Mouse (Mus musculus) gastrocnemius, postnatal 25 days (tissue): ENCODE measurements around the gene Aco1. TPM values are rescaled to one million over a fixed set of nuclear protein-coding genes. Genes with fewer than 3 reads are reported as not detected.

Experiments
- DNase-seq: peaks from one replicate; pipeline ENCODE4 v3.0.0; 2022
- total RNA-seq, 2 experiments: library from RNA; stranded (reverse); gene quantifications; 1 replicate in 1 of 2; 2 replicates in 1 of 2; pipeline ENCODE4 v1.2.3; 2021

The Aco1 gene
- total RNA-seq, 2 experiments from 2014 or later, result 16.1 to 21.7 TPM

DNA sequence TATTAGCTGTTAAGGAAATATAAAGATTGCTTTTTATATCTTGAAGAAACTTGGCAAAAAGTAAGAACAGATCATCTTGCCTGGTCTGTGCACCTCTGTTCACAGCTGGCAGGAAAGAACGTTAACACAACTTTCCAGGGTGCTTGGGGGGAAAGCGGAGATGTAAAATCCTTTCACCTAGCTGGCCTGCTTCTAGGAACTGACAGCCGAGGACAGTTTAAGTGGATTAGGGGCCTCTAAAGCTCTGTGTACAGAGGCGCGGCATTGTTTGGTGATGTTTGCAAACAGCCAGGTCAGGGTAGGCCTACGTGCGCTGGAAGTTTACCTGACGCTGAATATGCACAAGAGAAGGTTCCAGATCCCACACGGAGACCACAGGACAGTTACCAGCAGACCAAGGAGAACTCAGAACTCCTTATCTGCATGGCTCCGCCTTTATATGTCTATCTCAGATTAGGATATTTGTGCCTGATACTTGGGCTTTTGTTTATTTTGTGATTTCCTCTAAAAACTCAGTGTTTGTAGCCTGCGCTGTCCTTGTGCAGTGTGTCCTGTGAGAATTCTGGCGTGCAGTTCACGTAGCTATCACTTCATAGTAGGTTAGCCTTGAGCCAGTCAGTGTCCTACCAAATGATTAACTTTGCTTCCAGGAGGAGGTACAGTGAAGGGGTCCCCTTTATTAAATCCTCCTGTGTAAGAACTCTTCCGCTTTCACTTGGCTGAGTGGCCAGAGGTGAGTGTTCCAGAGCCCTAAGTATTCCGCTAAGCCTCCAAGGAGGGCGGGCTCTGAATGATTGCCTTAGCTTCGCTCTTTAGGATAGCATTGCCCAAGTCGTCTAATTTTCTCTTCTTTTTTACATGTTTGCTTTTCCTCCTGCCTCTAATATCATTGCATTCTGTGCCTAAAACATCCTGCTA lies 14.0 kb downstream of the Aco1 start:
- DNase-seq, result no peak

DNA sequence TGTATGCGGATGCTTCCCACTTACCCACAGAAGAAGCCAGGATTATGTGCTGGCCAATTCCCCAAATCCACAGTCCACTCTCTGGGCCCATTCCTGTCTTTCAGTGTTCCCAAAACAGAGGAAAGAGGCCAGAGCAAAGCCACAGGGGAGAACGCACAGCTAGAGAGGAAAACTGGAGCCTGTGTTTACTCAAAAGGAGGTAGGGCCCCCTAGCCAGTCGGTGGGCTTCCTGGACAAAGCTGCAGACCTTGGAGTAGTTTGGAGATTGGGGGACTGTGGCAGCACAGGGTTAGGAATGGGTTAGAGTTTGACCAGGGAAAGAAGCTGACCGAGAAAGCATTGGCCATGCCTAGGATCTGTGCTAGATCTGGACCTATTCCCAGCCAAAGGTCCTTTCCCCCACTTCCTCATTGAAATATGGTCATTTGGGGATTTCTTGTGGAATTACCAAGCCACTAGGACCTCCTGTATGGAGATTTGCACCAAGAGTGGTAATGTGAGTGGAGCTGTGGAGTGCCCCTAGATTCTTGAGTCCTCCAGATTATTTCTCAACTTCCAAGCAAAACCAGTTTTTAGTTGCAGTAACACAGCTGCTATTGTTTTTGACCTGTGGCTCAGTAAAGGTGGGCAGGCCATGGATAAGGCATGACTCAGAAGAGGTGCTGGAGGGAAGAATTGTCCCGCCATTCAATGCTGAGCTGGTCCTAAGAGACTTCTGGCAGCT lies 14.8 kb downstream of the Aco1 start:
- no peak for DNase-seq

DNA sequence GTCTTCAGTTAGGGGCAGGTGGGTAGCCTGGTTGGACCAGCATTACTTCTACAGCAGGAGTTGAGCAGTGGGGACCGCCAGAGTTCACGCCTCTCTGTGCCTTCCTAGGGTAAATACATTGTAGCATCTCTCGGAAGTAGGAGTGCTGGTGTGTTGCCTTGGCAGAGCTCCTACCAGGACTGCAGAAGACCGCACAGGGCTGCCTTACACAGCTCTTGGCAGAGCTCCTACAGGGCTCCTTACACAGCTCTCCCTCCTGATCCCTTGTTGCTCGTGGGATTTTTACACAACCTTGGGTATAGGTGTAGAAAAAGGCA lies 15.3 kb downstream of the Aco1 start:
- no peak for DNase-seq

DNA sequence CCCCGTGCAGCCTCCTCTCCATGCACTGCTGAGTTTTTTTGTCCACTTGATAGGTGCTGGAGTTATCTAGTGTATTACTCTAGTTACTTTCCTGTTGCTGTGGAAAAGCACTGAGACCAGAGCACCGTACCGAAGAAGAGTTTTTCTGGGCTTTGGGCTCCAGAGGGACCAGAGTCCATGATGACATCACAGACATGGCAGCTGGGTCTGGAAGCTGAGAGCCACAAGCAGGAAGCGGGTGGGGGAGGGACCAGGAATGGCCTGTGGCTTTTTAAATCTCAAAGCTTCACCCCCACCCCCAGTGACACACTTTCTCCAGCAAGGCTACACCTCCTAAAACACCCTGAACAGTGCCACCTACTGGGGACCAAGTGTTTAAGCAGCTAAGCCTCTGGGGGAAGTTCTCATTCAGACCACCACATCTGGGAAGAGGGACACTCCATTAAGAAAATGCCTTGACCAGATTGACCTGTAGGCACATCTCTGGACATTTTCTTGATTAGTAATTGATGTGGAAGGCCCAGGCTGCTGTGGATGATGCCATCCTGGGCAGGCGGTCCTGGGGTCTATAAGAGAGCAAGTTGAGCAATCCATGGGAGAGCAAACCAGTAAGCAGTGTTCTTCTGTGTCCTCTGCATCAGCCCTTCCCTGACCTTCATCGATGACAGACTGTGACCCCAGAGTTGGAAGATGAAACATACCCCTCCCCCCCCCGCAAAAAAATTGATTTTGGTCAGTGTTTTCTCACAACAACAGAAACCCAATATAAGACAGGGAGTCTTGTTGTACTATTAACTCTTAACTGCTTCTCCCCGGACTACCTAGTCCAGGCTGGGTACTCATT lies 17.9 kb downstream of the Aco1 start:
- DNase-seq, result no peak

DNA sequence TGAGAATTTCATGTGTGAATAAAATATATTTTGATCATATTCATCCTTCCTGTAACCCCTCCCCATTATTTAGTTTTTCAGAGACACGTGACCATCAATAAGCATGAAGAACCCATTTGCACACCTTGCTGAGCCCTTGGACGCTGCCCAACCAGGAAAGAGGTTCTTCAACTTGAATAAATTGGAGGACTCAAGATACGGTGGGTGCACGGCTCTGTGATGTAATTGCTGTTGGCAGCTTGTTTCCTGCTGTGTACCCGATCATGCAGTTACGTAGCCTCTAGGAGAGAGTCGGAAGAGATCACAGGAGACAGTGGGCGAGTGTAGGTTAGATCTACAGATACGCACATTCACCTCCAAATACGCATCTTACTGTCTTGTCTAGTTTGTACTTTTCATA lies 20.8 kb downstream of the Aco1 start:
- no peak for DNase-seq

DNA sequence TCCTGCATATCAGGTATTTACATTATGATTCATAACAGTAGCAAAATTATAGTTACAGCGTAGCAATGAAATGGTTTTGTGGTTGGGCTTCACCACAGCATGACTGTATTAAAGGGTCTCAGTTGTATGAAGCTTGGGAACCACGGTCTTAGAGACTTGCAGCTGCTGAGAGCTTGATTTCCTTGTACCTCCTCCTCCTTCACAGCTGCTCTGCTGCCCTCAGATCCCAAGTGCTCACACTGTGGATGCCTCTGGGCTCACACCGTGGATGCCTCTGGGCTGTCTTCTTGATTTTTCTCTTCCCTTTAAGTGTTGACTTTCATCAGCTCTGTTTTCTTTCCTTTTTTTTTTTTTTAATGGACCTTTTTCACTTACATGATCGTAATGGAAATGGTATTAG lies 28.6 kb downstream of the Aco1 start:
- DNase-seq, result no peak

DNA sequence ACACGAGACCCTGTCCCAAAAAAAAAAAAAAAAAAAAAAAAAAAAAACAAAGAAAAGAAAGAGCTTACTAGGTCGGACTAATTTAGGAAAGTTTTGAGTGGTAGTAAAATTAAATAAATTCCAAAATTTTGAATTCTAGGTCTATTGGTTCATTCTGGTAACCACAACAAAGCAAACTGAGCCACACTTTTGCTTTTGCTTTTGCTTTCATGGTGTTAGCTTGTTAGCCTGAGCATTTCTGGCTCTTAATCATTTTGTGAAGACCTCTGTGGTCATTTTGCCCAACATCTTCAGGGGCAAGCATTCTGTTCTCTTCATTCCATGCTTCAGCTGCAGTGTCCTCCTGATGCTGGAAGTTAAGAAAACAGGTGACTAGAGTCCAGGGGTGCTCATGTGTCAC lies 29.5 kb downstream of the Aco1 start:
- no peak for DNase-seq

DNA sequence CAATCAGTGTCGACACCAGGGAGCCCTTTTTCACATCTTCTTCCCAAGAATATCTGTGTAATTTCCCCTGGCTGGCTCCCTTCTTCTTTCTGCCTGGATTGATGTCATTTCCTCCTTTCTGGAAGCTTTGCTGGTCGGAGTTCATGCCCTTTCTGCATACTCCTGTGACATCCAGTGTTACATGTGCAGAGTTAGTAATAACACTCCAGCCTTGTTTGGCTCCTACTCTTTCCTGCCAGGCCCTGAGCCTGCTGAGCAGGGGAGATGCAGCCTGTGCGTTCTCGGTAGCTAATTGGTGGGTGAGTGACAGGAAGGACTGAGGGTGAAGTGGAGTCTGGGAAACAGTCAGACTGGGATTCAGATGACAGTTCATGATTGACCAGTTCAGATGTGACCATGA lies 31.4 kb downstream of the Aco1 start:
- DNase-seq, result no peak

DNA sequence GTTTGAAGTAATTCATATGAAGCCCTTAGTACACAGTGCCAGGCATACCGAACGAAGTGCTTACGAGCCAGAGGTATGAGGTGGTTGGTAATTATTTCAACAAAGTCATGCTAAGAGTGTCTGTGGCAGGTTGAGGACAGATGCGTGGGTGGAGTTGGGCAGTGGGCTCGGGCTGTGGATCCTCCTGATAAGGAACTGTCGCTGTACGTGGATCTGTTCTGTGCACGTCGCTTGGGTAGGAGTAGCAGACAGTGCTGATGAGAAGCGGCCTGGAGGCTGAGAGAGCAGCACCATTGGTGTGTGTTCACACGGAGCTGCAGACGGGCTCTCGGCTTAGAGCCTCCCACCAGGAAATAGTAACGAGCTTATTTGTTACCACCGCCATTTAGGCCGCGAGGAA lies 35.7 kb downstream of the Aco1 start:
- no peak for DNase-seq

DNA sequence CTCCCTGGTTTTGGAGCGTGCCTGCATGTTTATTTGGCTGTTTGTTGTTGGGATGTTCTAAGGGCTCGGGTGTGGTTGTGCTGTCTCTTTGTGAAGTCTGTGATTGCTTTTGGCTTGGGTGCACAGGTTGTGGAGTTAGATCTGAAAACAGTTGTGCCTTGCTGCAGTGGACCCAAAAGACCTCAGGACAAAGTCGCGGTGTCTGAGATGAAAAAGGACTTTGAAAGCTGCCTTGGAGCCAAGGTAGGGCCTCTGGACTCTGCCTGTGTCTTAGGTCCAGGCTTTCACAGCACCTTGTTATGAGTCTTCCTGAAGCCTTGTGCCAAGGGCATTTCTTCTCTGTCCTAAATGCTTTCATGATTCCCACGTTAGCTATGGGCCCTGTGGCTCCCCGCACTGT lies 37.2 kb downstream of the Aco1 start:
- DNase-seq, result no peak

DNA sequence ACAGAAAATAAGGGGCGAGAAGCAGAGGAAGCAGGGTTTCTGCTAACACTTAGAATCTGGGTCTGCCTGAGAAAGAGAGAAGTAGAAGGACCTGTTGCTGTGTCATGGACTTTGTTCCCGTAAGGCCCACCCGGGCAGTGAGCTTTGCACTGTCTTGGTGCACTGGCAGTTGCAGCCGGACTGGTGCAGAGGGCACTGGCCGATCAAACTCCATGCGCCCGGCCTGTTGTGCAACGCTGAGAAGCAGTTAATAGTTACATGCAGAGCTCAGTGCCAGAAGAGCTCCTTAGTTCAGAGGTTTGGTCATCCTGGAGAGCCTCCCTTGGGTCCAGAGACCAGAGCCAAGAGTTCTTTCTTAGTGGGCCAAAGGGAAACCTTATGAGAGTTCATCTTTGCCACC lies 38.8 kb downstream of the Aco1 start:
- DNase-seq, result no peak

DNA sequence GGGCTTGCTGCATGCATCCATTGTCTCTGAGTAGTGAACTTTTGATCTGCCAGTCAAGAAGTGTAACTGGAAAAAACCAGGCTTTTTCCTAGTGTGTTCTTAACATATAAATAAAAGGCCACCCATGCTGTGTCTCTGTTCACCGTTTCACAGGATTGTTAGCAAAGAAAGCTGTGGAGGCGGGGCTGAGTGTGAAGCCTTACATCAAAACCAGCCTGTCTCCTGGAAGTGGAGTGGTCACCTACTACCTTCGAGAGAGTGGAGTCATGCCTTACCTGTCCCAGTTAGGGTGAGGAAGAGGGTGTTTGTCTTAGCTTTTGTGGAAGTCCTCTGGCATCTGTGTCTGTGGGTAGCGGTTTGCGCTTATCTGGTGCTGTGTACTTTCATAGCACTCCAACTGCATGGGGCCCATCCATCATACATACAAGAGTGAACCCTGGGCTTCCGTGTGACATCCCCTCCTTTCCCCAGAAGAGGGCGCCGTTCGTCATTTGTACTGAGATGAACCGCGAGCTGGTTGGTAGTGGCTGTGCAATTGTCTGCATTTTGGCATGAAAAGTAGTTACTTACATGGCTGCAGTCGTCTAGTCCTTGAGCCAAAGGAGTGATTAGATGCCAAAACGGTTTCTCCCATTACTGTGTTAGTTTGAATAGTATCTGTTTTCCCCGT lies 39.9 kb downstream of the Aco1 start:
- DNase-seq, result no peak

DNA sequence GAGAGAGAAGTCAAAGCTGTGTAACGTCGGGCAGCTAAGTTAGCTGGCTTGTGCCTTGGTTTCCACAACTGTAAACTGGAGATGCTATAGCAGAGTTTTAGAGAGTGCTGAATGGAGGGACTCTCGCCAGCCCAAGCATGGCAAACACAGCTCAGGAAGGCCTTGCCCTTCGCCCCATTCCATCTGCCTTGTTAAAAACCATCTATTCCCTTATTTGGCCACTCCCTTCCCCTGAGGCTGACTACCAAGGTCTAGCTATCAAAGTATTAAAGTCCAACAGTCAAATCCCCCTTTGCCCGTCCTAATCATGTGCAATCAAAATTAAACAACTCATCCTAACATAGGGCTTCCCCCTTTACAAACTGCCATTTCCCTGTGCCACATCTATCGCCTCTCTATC lies 40.9 kb downstream of the Aco1 start:
- no peak for DNase-seq

DNA sequence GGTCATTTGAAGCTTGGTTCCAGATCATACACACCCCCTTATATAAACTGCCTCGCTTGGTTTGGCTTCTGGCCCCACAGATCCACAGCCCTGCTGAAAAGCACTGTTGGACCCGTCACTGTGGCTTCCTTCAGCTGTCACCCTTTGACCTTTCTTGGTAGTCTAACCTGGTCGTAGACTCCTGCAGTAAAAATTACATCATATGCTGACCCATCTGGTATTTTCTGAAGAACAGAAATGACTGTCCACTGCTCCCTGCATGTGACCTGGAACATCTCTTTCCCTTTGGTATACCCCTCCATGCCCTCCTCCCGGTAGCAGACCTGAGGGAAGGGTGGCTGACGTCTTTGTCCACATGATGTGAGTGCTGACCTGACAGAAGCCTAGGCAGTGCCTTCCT lies 41.6 kb downstream of the Aco1 start:
- DNase-seq, result no peak

DNA sequence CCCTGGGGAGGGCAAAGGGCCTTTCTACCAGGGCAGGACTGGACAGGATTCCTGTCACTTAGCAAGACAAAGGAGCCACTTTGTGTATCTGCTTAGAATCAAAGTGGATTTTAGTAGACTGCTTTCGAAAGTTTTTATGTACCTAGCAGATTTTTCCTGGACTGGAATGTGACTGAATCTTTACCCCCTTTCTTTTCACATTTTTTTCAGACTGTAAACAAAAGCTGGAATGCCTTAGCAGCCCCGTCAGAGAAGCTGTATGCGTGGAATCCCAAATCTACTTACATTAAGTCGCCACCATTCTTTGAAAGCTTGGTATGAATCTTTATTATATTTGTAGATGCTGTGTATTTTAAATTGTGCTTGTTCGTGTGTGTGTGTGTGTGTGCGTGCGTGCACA lies 45.1 kb downstream of the Aco1 start:
- no peak for DNase-seq

DNA sequence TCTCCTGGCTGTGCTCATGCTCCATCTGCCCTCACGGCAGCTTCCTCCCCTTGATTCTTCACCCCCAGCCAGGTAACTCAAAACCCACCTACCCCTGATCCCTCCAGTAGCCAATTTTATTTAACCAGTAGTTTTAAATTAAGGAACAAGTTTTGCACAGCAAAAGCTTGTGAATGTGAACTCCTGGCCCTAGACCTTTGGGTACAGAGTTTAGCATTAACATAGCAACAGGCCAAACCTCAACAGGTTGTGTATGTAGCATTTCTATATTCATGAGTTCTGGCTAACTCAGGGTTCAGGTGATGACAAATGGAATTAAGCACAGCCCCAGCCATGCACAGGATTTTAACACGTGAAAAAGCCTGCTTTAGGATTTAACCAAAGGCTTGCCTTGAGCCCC lies 49.4 kb downstream of the Aco1 start:
- DNase-seq, result no peak

DNA sequence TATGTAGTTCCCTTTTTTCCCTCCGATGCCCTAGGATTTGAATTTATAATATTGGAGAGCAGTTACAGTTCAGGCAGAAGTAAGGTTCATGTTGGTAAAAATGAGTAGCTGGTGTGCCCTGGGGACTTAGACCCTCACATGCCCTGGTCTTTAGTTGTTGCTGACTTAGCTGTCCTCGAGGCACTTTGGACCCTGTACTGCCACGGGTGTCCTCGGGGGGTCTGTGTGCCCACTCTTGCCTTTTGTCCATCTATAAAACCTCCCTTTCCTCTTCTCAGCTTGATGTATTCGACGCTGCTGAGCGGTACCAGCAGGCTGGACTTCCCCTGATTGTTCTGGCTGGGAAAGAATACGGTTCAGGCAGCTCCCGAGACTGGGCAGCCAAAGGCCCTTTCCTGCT lies 50.6 kb downstream of the Aco1 start:
- no peak for DNase-seq

DNA sequence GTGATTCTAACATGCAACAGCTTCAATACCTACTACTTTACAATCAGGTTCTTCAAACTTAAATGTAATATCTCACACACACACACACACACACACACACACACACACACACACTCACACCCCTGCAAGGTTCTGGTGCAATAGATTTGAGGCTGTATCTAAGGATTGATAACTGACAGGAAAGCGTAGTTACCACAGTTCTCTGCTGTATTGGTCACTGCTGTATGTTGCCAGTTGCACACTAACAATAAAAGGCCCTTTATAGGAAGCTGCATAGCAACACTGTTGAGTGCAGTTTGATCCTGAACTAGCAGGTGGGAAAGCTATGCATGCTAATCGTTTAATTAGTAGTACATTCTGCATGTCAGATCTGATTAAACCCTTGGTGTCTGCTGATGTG lies 52.5 kb downstream of the Aco1 start:
- no peak for DNase-seq

DNA sequence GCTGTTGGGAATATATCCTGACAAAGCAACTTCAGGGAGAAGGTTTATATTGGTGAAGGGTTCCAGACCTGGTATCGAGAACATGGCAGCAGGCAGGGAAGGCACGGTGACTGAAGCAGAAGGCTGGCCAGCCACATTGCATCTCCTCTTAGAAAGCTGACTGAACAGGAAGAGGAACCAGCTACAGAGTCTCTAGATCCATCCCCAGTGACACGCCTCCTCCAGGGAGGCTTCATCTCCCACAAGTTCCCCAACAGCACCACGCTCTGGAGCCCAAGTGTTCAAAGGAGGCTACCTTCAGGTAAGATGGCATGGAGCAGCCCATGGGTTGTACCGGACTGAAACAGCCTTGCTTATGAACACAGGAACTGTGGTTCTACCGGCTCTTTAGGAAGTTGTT lies 59.3 kb downstream of the Aco1 start:
- no peak for DNase-seq

DNA sequence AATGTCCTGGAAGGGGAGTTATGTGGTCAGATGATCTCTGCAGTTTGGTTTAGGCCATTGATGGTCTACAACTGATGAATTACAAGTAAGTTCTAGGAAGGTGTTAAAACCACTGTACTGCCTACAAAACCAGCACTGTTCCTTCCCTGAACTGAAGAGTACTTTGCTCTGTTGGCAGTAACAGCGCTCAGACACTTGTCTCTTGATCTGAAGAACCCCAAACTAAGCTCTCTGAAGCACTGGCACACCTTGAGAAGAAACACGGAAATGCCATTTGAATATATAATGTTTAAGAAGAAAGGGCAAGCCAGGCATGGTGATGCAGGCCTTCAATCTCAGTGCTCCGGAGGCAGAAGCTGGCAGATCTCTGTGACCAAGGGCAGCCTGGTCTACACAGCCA lies 61.5 kb downstream of the Aco1 start:
- no peak for DNase-seq

DNA sequence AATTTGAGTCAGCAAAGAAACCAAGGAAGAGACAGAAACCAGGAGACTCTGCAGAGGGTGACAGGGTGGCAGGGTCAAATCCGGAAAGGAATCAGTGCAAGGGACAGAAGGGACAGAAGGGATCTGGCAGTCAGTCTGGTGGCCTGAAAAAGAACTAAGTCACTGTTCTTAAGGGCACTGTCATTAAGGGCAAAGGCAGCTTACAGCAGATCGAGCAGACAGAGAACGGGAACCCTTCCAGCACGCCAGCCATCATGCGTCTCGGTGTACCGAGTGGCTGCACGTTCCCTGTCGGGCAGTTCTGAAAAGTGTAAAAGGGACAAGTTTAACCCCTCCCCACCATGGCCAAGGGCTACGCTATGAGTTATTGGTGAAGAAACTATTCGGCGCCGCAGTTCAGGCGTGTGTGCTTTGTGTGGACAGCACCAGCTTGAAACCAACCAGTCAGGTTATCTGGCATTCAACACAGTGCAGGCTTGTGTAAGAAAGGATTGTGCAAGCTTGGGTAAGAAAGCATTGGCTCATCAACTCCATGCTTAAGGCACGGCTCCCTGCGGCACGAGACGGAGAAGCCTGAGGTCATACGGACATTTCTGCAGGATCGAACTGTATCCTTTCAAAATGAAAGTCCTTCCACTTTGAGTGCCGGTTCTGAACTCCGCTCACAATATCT lies 62.5 kb downstream of the Aco1 start:
- DNase-seq, result no peak

DNA sequence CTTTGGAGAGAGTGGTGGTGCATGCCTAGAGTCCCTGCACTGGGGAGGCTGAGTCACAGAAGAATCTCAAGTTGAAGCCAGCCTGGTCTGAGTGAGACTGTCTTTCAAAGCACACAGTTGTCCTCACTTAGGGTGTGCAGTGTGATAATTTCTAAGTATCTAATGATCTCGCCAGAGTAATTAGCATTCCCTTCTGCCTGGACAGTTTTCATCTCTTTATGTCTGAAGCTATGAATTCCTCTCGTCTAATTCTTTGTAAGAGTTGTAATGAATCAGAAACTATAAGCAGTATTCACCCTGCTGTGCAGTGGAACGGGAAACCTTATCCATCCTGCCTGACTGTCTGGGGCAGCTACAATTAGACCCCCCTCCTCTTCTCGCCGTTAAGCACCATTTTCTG lies 64.8 kb downstream of the Aco1 start:
- no peak for DNase-seq
